Mouse (Mus musculus): ENCODE measurements at regions not wholly inside any gene's neighbourhood (a gene's known extent, or its start where the extent isn't known, plus 50 kb on each side); places are given as distances from the start of the nearest gene placed in this dataset.

- H3K4me3 ChIP-seq (ENCODE audit: insufficient read depth, low read length): no peak overlapping the region
- no peak overlapping the region for H3K27ac ChIP-seq (ENCODE audit: insufficient read depth, low read length)
- TF ChIP-seq CTCF (IDR thresholded peaks at IDR 0.05; ENCODE audit: borderline replicate concordance, insufficient read depth, low read length): no peak
- no peak for TF ChIP-seq POLR2A (IDR thresholded peaks at IDR 0.05; ENCODE audit: low read depth, low read length)
- H3K4me1 ChIP-seq (ENCODE audit: control insufficient read depth, insufficient read depth, low read length): no peaks in the 10 kb centered on the region
Measured at GRCm38 (mm10) chr10:92347960-92348675, 374.1 kb downstream of the Nedd1 start.

- H3K4me3 ChIP-seq (ENCODE audit: insufficient read depth, low read length): no peak overlapping the region
- H3K4me1 ChIP-seq (ENCODE audit: control insufficient read depth, insufficient read depth, low read length): 0 out of 2 replicates have a peak, but pooled peaks cover 2% of the 10 kb centered on the region
- no peak for TF ChIP-seq POLR2A (IDR thresholded peaks at IDR 0.05; ENCODE audit: low read depth, low read length)
- no peak for TF ChIP-seq CTCF (IDR thresholded peaks at IDR 0.05; ENCODE audit: borderline replicate concordance, insufficient read depth, low read length)
- H3K27ac ChIP-seq (ENCODE audit: insufficient read depth, low read length): no peak overlapping the region
Measured at GRCm38 (mm10) chr10:92339671-92340070, 382.5 kb downstream of the Nedd1 start.

GRCm38 (mm10) chr10:92336949-92337348 is 385.3 kb downstream of the Nedd1 start:
- Histone ChIP-seq H3K27ac (ENCODE audit: insufficient read depth, low read length) (no peak overlapping the region), H3K4me3 (ENCODE audit: insufficient read depth, low read length) (no peak overlapping the region), H3K4me1 (ENCODE audit: control insufficient read depth, insufficient read depth, low read length) (0 out of 2 replicates have a peak, but pooled peaks cover 2% of the 10 kb centered on the region)
- TF ChIP-seq CTCF (IDR thresholded peaks at IDR 0.05; ENCODE audit: borderline replicate concordance, insufficient read depth, low read length) (no peak), POLR2A (IDR thresholded peaks at IDR 0.05; ENCODE audit: low read depth, low read length) (no peak)

GRCm38 (mm10) chr10:92336138-92336537 is 386.1 kb downstream of the Nedd1 start:
- Histone ChIP-seq H3K4me1 (ENCODE audit: control insufficient read depth, insufficient read depth, low read length) (0 out of 2 replicates have a peak, but pooled peaks cover 2% of the 10 kb centered on the region), H3K4me3 (ENCODE audit: insufficient read depth, low read length) (no peak overlapping the region), H3K27ac (ENCODE audit: insufficient read depth, low read length) (no peak overlapping the region)
- no peak for TF ChIP-seq CTCF (IDR thresholded peaks at IDR 0.05; ENCODE audit: borderline replicate concordance, insufficient read depth, low read length)
- no peak for TF ChIP-seq POLR2A (IDR thresholded peaks at IDR 0.05; ENCODE audit: low read depth, low read length)

- H3K4me3 ChIP-seq (ENCODE audit: insufficient read depth, low read length): no peak overlapping the region
- H3K4me1 ChIP-seq (ENCODE audit: control insufficient read depth, insufficient read depth, low read length): 0 out of 2 replicates have a peak, but pooled peaks cover 2% of the 10 kb centered on the region
- H3K27ac ChIP-seq (ENCODE audit: insufficient read depth, low read length): no peak overlapping the region
- no peak for TF ChIP-seq CTCF (IDR thresholded peaks at IDR 0.05; ENCODE audit: borderline replicate concordance, insufficient read depth, low read length)
- no peak for TF ChIP-seq POLR2A (IDR thresholded peaks at IDR 0.05; ENCODE audit: low read depth, low read length)
Measured at GRCm38 (mm10) chr10:92335141-92335540, 387.1 kb downstream of the Nedd1 start.

- no peak for TF ChIP-seq CTCF (IDR thresholded peaks at IDR 0.05; ENCODE audit: borderline replicate concordance, insufficient read depth, low read length)
- no peak for TF ChIP-seq POLR2A (IDR thresholded peaks at IDR 0.05; ENCODE audit: low read depth, low read length)
- H3K27ac ChIP-seq (ENCODE audit: insufficient read depth, low read length): no peak overlapping the region
- no peak overlapping the region for H3K4me3 ChIP-seq (ENCODE audit: insufficient read depth, low read length)
- H3K4me1 ChIP-seq (ENCODE audit: control insufficient read depth, insufficient read depth, low read length): peaks cover 6% of the 10 kb centered on the region; the same call in 1 of the 2 replicates
Measured at GRCm38 (mm10) chr10:92333869-92334268, 388.4 kb downstream of the Nedd1 start.

GRCm38 (mm10) chr10:92333042-92333774 is 389.0 kb downstream of the Nedd1 start:
- Histone ChIP-seq H3K4me3 (ENCODE audit: insufficient read depth, low read length) (no peak overlapping the region), H3K27ac (ENCODE audit: insufficient read depth, low read length) (no peak overlapping the region), H3K4me1 (ENCODE audit: control insufficient read depth, insufficient read depth, low read length) (peaks cover 6% of the 10 kb centered on the region; the same call in 1 of the 2 replicates)
- TF ChIP-seq CTCF (IDR thresholded peaks at IDR 0.05; ENCODE audit: borderline replicate concordance, insufficient read depth, low read length) (no peak), POLR2A (IDR thresholded peaks at IDR 0.05; ENCODE audit: low read depth, low read length) (no peak)

- TF ChIP-seq POLR2A (IDR thresholded peaks at IDR 0.05; ENCODE audit: low read depth, low read length) (no peak), CTCF (IDR thresholded peaks at IDR 0.05; ENCODE audit: borderline replicate concordance, insufficient read depth, low read length) (no peak)
- Histone ChIP-seq H3K4me3 (ENCODE audit: insufficient read depth, low read length) (no peak overlapping the region), H3K27ac (ENCODE audit: insufficient read depth, low read length) (no peak overlapping the region; the same call in 1 of the 2 replicates), H3K4me1 (ENCODE audit: control insufficient read depth, insufficient read depth, low read length) (peaks cover 5% of the 10 kb centered on the region; the same call in 1 of the 2 replicates)
Measured at GRCm38 (mm10) chr10:92330150-92330549, 392.1 kb downstream of the Nedd1 start.

GRCm38 (mm10) chr10:92329661-92330060 is 392.6 kb downstream of the Nedd1 start:
- TF ChIP-seq CTCF (IDR thresholded peaks at IDR 0.05; ENCODE audit: borderline replicate concordance, insufficient read depth, low read length): no peak
- no peak for TF ChIP-seq POLR2A (IDR thresholded peaks at IDR 0.05; ENCODE audit: low read depth, low read length)
- Histone ChIP-seq H3K4me3 (ENCODE audit: insufficient read depth, low read length) (no peak overlapping the region), H3K27ac (ENCODE audit: insufficient read depth, low read length) (no peak overlapping the region; the same call in 1 of the 2 replicates), H3K4me1 (ENCODE audit: control insufficient read depth, insufficient read depth, low read length) (peaks cover 4% of the 10 kb centered on the region; the same call in 1 of the 2 replicates)
